Mouse (Mus musculus) mature B cell (primary cell): ENCODE results near the gene Fto.

Experiments used
- in situ Hi-C: fragments of 300-500 bp; cut with MboI; formaldehyde crosslinking; loops from 2 replicates; pipeline ENCODE4 v1.14.3; 2019

The Fto gene

GRCm38 (mm10) chr8:91448667-91449329, 135.5 kb downstream of the Fto start:
- in situ Hi-C loops, result no loop called here

- in situ Hi-C loops, result no loop called here
Observed at GRCm38 (mm10) chr8:91454926-91455325, 141.6 kb downstream of the Fto start.

- in situ Hi-C loops, result no loop called here
Observed at GRCm38 (mm10) chr8:91455591-91455990, 142.3 kb downstream of the Fto start.

GRCm38 (mm10) chr8:91458016-91458415, 144.7 kb downstream of the Fto start:
- in situ Hi-C loops, result no loop called here

GRCm38 (mm10) chr8:91460965-91461364, 147.6 kb downstream of the Fto start:
- in situ Hi-C loops, result no loop called here

GRCm38 (mm10) chr8:91463757-91464156, 150.4 kb downstream of the Fto start:
- in situ Hi-C loops, result no loop called here

- in situ Hi-C loops, result no loop called here
Observed at GRCm38 (mm10) chr8:91467463-91467862, 154.1 kb downstream of the Fto start.

- in situ Hi-C loops, result no loop called here
Observed at GRCm38 (mm10) chr8:91467881-91468534, 154.7 kb downstream of the Fto start.

GRCm38 (mm10) chr8:91469441-91469840, 156.1 kb downstream of the Fto start:
- in situ Hi-C loops, result no loop called here

- in situ Hi-C loops, result no loop called here
Observed at GRCm38 (mm10) chr8:91474731-91475279, 161.5 kb downstream of the Fto start.

GRCm38 (mm10) chr8:91476988-91477387, 163.7 kb downstream of the Fto start:
- in situ Hi-C loops, result no loop called here

- in situ Hi-C loops, result no loop called here
Observed at GRCm38 (mm10) chr8:91477471-91477870, 164.1 kb downstream of the Fto start.

- in situ Hi-C loops, result no loop called here
Observed at GRCm38 (mm10) chr8:91482511-91482910, 169.2 kb downstream of the Fto start.

GRCm38 (mm10) chr8:91486394-91486793, 173.1 kb downstream of the Fto start:
- in situ Hi-C loops, result no loop called here

GRCm38 (mm10) chr8:91487456-91487855, 174.1 kb downstream of the Fto start:
- in situ Hi-C loops, result no loop called here

- in situ Hi-C loops, result no loop called here
Observed at GRCm38 (mm10) chr8:91488086-91488783, 174.9 kb downstream of the Fto start.

- in situ Hi-C loops, result no loop called here
Observed at GRCm38 (mm10) chr8:91488784-91489450, 175.6 kb downstream of the Fto start.

GRCm38 (mm10) chr8:91490065-91490464, 176.7 kb downstream of the Fto start:
- in situ Hi-C loops, result no loop called here

- in situ Hi-C loops, result no loop called here
Observed at GRCm38 (mm10) chr8:91493373-91493772, 180.0 kb downstream of the Fto start.

- in situ Hi-C loops, result no loop called here
Observed at GRCm38 (mm10) chr8:91494501-91495259, 181.4 kb downstream of the Fto start.

- in situ Hi-C loops, result no loop called here
Observed at GRCm38 (mm10) chr8:91495260-91495601, 181.9 kb downstream of the Fto start.

- in situ Hi-C loops, result no loop called here
Observed at GRCm38 (mm10) chr8:91496000-91496399, 182.7 kb downstream of the Fto start.
